Mouse (Mus musculus) neural tube, embryonic 12.5 days (tissue): ENCODE measurements at regions not wholly inside any gene's neighbourhood (a gene's known extent, or its start where the extent isn't known, plus 50 kb on each side); places are given as distances from the start of the nearest gene placed in this dataset.

ENCODE experiments used
- ATAC-seq: fragments of 200-750 bp; cut with Nextera tagmentation; 2 replicates; pipeline ENCODE4 v1.8.0; 2017; ENCODE audit warnings: low read depth, mild to moderate bottlenecking, moderate TSS enrichment, moderate library complexity; ENCODE audit not compliant: low FRiP score
- H3K27ac ChIP-seq: fragments of 300-500 bp; sonication (generic); 2 replicates; pipeline ENCODE4 v1.5.1; 2016
- H3K27me3 ChIP-seq: fragments of 300-500 bp; sonication (generic); replicated peaks from 2 replicates; pipeline ENCODE4 v1.6.1; 2016; ENCODE audit warnings: mild to moderate bottlenecking
- H3K36me3 ChIP-seq: fragments of 300-500 bp; sonication (generic); 2 replicates; pipeline ENCODE4 v1.6.1; 2016; ENCODE audit warnings: mild to moderate bottlenecking
- H3K4me1 ChIP-seq: fragments of 300-500 bp; sonication (generic); 2 replicates; pipeline ENCODE4 v1.6.1; 2016
- H3K4me2 ChIP-seq: fragments of 300-500 bp; sonication (generic); replicated peaks from 2 replicates; pipeline ENCODE4 v1.6.1; 2016; ENCODE audit warnings: mild to moderate bottlenecking
- H3K4me3 ChIP-seq: fragments of 300-500 bp; sonication (generic); 2 replicates; pipeline ENCODE4 v1.5.1; 2016
- H3K9ac ChIP-seq: fragments of 300-500 bp; sonication (generic); 2 replicates; pipeline ENCODE4 v1.6.1; 2016; ENCODE audit warnings: mild to moderate bottlenecking
- H3K9me3 ChIP-seq: fragments of 300-500 bp; sonication (generic); 2 replicates; pipeline ENCODE4 v1.6.1; 2016; ENCODE audit warnings: mild to moderate bottlenecking
- WGBS: fragments of 180-500 bp; shearing (Covaris S2); methylation state at CpG from one replicate; pipeline ENCODE4 v1.1.7; 2016; 5-methylcytosine and 5-hydroxymethylcytosine counted together

DNA sequence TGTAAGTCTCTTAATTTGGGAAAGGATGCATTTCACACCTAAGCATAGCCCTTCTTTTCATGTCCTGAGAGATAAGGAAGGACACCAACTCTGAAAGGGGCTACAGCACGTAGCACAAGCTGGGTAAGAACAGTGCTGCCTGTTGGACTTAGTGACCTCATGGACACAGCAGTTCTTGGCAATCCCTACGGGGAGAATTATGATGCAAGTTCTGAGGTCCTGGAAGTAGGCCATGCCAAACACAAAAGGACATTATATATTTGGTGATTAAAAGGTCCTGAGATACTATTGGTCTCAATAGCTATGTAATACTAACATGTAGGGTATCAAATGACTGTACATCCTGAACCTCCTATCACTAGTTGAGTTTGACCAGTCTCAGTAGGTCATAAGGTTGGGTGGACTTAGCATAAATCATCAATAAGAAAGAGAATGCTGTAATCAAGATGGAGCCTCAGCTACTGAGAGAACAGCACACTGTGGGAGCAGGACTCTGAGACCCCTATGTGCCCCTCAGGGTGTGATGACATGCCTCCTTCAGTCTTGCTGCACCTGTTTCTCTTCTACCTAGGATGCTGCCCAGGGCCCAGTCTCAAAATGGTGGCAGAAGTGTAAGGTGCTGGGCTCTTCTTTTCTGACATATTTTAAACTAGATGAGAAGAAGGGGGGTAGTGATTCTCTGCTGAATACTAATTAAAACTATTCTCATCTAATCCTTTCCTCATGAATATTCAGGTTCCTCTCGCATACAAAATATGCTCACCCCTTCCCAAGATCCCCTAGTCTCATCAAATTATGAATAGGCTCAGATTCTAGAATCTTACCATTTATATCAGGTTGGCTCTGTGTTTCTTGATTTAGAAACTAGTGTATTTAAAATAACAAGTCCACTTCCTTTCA, 277.5 kb upstream of the Camk1g start:
- H3K4me1 ChIP-seq: no peaks in the 10 kb centered on the region
- H3K4me2 ChIP-seq: no peak overlapping the region
- H3K27me3 ChIP-seq: no peaks in the 10 kb centered on the region
- H3K9ac ChIP-seq: no peak overlapping the region
- no peak for ATAC-seq
- no peak overlapping the region for H3K4me3 ChIP-seq
- no peaks in the 10 kb centered on the region for H3K9me3 ChIP-seq
- WGBS: 79% methylated on average over 3 of the region's 3 CpGs
- no peak overlapping the region for H3K27ac ChIP-seq
- H3K36me3 ChIP-seq: no peaks in the 10 kb centered on the region

DNA sequence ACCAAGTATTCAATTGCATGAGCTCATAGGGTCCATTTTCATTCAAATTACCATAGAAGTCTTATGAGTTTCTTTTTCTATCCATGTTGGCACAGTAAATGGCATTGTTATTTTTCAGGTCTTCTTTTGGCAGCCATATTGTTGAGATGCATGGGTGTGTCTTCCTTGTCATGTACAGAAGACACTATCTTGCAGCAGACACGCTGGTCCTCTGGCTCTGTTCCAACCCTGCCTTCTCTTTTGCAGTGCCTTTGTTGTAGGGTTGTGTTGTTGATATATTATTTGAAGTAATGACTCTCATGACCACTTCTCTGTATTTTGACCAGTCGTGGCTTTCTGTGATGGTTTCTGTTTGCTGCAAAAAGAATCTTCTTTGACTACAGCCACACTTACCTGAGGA, 274.4 kb upstream of the Camk1g start:
- Histone ChIP-seq H3K4me3 (no peak overlapping the region), H3K4me2 (no peak overlapping the region), H3K9ac (no peak overlapping the region), H3K27me3 (no peaks in the 10 kb centered on the region), H3K9me3 (no peaks in the 10 kb centered on the region), H3K36me3 (no peaks in the 10 kb centered on the region), H3K4me1 (no peaks in the 10 kb centered on the region), H3K27ac (no peak overlapping the region)
- no peak for ATAC-seq
- WGBS: 86% methylated on average over 2 of the region's 2 CpGs

DNA sequence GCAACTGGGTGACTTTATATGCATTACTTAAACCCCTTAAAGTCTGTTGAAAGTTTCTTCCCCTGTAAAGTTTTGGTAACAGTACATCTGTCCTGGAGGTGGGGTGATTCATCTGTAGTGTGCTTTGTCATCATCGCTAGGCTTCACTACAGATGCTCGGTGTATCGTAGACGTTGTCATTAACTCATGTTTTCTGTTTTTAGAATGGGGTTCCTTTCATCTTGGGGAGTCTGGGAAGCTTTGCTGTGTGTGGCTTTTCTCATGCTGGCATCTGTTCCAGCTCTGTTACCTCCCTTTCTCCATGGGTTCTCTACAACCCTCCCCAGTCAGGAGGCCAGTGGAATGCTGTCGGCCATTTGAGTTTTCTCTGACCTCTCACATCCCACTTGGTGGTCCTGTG, 266.4 kb upstream of the Camk1g start:
- ATAC-seq: no peak
- no peak overlapping the region for H3K4me2 ChIP-seq
- no peaks in the 10 kb centered on the region for H3K4me1 ChIP-seq
- H3K36me3 ChIP-seq: no peaks in the 10 kb centered on the region
- no peaks in the 10 kb centered on the region for H3K27me3 ChIP-seq
- H3K27ac ChIP-seq: no peak overlapping the region
- no peak overlapping the region for H3K9ac ChIP-seq
- no peaks in the 10 kb centered on the region for H3K9me3 ChIP-seq
- no peak overlapping the region for H3K4me3 ChIP-seq
- 83% methylated on average over 5 of the region's 5 CpGs for WGBS

DNA sequence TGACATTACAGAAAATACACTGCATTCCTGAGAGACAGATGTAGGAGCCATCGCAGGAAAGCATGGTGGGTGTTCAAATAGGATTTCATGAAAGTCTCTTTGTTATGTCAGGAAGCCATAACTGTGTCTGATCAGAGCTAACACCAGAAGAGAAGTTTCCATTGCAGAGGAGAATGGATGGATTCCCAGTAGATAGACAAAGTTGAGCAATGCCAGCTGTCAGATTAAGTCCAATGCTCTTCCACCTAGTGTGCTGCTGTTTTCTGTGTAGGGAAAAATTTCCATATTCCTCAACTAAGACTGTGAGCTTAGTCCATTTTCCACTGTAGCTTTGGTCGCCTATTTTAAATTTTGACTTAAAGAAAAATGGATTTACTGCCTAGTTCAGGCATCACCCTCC, 262.0 kb upstream of the Camk1g start:
- no peak for ATAC-seq
- Histone ChIP-seq H3K4me2 (no peak overlapping the region), H3K9ac (no peak overlapping the region), H3K27me3 (no peaks in the 10 kb centered on the region), H3K4me1 (no peaks in the 10 kb centered on the region; the same call in 1 of the 2 replicates), H3K4me3 (no peak overlapping the region), H3K36me3 (no peaks in the 10 kb centered on the region), H3K27ac (no peak overlapping the region), H3K9me3 (no peaks in the 10 kb centered on the region)
- 83% methylated on average over 2 of the region's 2 CpGs for WGBS

DNA sequence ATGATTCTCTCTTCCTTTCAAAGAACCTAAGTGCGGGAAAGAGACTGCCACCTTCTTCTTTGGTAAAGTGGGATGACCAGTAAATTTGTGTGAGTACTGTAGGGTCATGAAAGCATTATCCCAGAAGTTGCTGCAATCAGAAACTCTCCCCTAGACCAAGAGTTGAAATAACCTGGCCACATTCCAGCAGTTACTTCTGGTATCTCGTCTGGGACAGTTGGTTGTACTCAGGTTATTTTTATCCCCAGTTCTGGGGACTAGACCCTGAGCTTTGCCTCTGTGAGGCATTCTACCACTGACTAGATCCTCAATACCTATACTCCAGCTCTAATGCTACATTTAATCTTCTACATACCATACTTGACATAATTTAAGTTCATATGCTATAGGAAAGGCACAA, 259.8 kb upstream of the Camk1g start:
- H3K36me3 ChIP-seq: no peaks in the 10 kb centered on the region
- no peaks in the 10 kb centered on the region for H3K9me3 ChIP-seq
- no peak overlapping the region for H3K4me3 ChIP-seq
- whole genome bisulfite sequencing: 79% methylated on average over 2 of the region's 2 CpGs
- no peak overlapping the region for H3K4me2 ChIP-seq
- ATAC-seq: no peak
- no peak overlapping the region for H3K9ac ChIP-seq
- H3K27me3 ChIP-seq: no peaks in the 10 kb centered on the region
- H3K27ac ChIP-seq: no peak overlapping the region
- H3K4me1 ChIP-seq: peaks cover 6% of the 10 kb centered on the region; the same call in 1 of the 2 replicates

DNA sequence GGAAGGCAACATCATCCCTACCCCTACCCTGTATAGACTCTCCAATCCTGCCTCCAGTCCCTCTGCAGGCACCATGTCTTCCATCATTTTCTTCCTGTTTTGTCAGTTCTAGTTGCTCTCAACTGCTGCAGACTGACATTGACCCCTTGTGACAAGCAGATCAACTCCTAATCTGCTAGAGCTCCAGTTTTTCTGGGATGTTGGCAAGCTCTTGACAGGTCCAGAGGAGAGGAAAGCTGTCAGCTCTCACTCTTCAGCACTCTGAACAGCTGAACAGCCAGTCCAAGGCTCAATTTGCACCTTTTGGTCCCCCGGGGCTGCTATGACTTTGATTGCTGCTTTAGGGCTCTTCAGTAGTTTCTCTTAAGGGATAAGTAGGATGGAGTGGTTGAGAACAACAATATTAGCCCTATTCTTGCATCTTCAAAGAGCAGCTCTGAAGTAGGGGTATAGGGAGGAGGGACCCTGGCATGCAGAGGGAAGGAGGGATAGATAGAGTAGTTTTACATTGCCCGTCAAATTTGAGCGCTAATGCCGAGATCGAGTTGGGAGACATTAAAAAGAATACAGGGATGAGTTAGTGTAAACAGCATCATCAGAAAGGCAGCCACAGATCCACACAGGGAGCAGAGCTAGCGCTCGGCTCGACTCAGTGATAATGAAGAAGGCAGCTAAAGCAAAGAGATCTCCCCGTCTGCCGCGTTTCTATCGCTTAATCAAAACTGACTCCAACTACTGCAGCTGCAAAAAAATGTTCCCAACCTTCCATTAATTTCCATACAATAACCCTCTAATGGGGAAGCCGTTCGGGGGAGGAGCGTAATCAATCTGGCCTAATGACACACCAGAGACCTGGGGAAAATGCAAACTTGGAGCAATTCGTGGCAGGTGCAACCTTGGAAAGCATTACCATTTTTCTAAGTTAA, 257.1 kb upstream of the Camk1g start:
- Histone ChIP-seq H3K4me2 (0 out of 2 replicates have a peak overlapping the region, but pooled peaks have one; percentile 8), H3K9me3 (no peaks in the 10 kb centered on the region), H3K36me3 (no peaks in the 10 kb centered on the region), H3K4me3 (no peak overlapping the region), H3K27me3 (no peaks in the 10 kb centered on the region), H3K27ac (no peak overlapping the region), H3K9ac (no peak overlapping the region), H3K4me1 (peaks cover 6% of the 10 kb centered on the region; the same call in 1 of the 2 replicates)
- peak; percentile 53; the same call in 1 of the 2 replicates for ATAC-seq
- WGBS: 53% methylated on average over 16 of the region's 16 CpGs

DNA sequence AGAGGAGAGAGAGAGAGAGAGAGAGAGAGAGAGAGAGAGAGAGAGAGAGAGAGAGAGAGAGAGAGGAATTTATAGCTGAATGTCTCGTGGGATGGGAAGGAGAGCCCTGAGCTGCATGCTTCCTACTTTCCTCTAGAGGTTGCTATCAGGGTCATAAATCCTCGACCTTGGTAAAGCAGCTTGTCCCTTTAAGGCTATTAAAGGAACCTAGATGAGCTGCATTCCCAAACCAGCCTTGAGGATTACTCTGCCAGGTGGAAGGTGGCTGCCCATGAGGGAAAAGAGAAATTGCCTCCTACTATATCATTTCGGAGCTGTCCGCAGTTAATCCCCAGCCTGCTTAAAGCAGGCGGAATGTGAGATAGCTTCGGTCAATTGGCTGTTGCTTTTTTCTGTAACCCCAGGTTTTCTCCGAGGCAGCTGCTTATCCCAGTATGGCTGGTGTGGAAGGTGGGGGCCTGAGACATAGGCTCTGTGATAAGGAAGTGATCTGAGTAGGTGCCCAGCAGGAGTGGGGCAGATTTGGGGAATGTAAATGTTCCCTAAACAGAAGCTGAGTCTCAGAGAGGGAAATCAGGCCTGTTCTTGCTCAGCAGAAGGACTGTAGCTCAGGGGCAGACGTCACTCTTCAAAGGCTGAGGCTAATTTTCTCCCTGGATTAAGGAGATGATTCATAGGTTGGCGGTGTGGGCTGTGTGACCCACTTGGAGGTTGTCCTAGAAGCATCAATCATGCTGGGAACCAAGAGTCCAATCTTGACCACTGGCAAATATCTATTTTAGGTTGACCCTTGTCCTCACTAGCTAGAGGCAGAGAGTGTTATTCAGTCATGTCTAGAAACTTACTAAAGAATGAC, 255.2 kb upstream of the Camk1g start:
- Histone ChIP-seq H3K27ac (no peak overlapping the region), H3K4me1 (peaks cover 6% of the 10 kb centered on the region; the same call in 1 of the 2 replicates), H3K4me3 (no peak overlapping the region), H3K36me3 (no peaks in the 10 kb centered on the region), H3K27me3 (no peaks in the 10 kb centered on the region), H3K9me3 (no peaks in the 10 kb centered on the region), H3K4me2 (no peak overlapping the region), H3K9ac (no peak overlapping the region)
- ATAC-seq: no peak
- 28% methylated on average over 9 of the region's 9 CpGs for WGBS

DNA sequence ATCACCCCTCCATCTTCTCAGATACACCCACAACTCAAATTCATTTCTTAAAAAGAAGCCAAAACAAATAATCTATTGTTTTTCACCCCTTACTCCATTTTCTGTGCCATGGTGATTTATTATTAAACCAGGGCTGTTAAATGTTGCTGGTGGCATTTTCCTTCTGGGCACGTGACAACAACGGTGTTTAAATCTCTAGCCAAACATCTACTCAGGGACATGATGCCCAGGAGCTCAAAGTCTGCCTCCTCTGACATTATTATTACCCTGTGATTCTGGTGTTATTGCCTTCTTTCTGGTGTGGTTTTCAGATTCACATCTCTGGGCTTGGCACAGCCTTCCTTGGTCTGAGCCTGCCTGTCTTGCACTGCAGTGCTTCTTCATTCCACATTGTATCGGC, 253.5 kb upstream of the Camk1g start:
- 69% methylated on average over 3 of the region's 3 CpGs for WGBS

DNA sequence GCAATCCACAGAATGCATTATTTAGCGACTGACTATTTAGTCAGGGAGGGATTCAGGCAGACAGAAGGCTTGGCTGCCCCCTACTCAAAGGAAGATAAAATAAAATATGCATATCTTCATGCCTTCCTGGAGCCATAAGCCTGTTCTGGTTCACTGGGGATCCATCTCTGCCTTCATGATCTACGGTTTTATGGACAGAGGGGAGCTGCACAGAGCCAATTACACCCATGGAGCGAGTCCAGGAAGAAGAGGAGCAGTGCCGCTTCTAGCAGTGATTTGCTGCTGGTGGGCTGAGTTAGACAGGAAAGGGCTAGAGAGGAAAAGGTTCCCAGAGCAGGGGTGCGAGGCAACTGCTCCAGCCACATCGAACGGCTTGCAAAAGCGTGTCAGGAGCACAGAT, 248.2 kb upstream of the Camk1g start:
- Histone ChIP-seq H3K9ac (no peak overlapping the region), H3K4me1 (peaks cover 10% of the 10 kb centered on the region; the same call in 1 of the 2 replicates), H3K9me3 (no peaks in the 10 kb centered on the region), H3K27me3 (no peaks in the 10 kb centered on the region), H3K4me3 (no peak overlapping the region), H3K4me2 (no peak overlapping the region), H3K36me3 (no peaks in the 10 kb centered on the region), H3K27ac (0 out of 2 replicates have a peak overlapping the region, but pooled peaks have one; percentile 8)
- WGBS: 52% methylated on average over 8 of the region's 8 CpGs
- peak; percentile 71; the same call in 1 of the 2 replicates for ATAC-seq

More for the DNA sequence above, 253.5 kb upstream of the Camk1g start:
- Histone ChIP-seq H3K4me3 (no peak overlapping the region), H3K27ac (no peak overlapping the region), H3K27me3 (no peaks in the 10 kb centered on the region), H3K36me3 (no peaks in the 10 kb centered on the region), H3K4me1 (peaks cover 9% of the 10 kb centered on the region; the same call in 1 of the 2 replicates), H3K9ac (no peak overlapping the region), H3K9me3 (no peaks in the 10 kb centered on the region), H3K4me2 (no peak overlapping the region)
- no peak for ATAC-seq

DNA sequence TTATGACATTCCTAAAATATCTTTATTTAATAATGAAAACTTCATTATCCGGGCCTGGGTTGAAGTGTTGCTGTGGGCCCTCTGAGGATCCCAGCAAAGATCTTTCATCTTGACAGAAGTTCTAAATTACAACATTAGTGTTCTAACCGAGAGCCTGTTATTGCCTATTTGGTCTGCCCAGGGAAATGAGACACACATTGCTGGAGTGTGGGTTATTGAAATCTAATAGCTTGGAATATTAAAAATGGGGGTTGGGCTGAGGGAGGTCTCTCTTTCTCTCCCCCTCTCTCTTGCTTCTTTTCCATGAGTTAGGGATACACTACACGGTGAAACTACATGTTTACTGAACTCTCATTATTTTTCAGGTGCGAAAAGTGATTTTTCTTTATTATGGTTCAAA, 240.4 kb upstream of the Camk1g start:
- WGBS: 73% methylated on average over 4 of the region's 4 CpGs
- ATAC-seq: no peak
- Histone ChIP-seq H3K4me3 (no peak overlapping the region), H3K27ac (no peak overlapping the region), H3K4me1 (no peaks in the 10 kb centered on the region), H3K4me2 (no peak overlapping the region), H3K27me3 (no peaks in the 10 kb centered on the region), H3K36me3 (no peaks in the 10 kb centered on the region), H3K9ac (no peak overlapping the region), H3K9me3 (no peaks in the 10 kb centered on the region)

DNA sequence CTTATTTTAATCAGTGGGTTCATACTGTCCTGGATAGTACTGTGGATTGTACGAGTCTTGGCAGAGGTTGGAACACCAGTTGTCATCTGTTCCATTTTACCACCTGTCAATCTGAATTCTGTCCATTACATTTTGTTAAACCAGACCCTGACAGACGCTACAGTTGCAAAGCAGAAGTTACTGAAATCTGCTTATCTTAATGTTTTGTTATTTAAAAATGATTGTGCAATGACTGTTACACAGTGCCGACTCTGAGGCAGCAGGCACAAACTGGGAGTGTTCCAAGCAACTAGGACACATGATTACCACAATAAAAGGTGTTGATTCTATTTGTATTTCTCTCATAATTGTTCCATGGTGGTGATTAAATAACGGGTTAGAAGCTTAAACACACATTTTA, 229.8 kb upstream of the Camk1g start:
- Histone ChIP-seq H3K4me1 (no peaks in the 10 kb centered on the region), H3K4me3 (no peak overlapping the region), H3K9ac (no peak overlapping the region), H3K4me2 (no peak overlapping the region), H3K27me3 (no peaks in the 10 kb centered on the region), H3K27ac (no peak overlapping the region), H3K36me3 (no peaks in the 10 kb centered on the region), H3K9me3 (no peaks in the 10 kb centered on the region)
- no peak for ATAC-seq
- WGBS: 90% methylated on average over 4 of the region's 4 CpGs
